Mouse (Mus musculus) hindbrain, postnatal 0 days (tissue): ENCODE data around the gene Cd38. TPM values are rescaled to one million over a fixed set of nuclear protein-coding genes. Genes with fewer than 3 reads are reported as not detected.

Experiments
- ATAC-seq: fragments of 200-750 bp; cut with Nextera tagmentation; 2 replicates; pipeline ENCODE4 v1.8.0; 2017; ENCODE audit warnings: mild to moderate bottlenecking, moderate TSS enrichment, moderate library complexity
- DNase-seq: peaks from one replicate; pipeline ENCODE4 v3.0.0-alpha.2; 2015; ENCODE audit warnings: low spot score
- H3K27ac ChIP-seq: fragments of 300-500 bp; sonication (generic); 2 replicates; pipeline ENCODE4 v1.5.1; 2014; ENCODE audit warnings: mild to moderate bottlenecking
- H3K27me3 ChIP-seq: fragments of 300-500 bp; sonication (generic); 2 replicates; pipeline ENCODE4 v1.6.1; 2014; ENCODE audit warnings: low read length, mixed read lengths; ENCODE audit not compliant: insufficient read depth
- H3K36me3 ChIP-seq: fragments of 300-500 bp; sonication (generic); 2 replicates; pipeline ENCODE4 v1.6.1; 2014; ENCODE audit warnings: low read length, mixed read lengths; ENCODE audit not compliant: insufficient read depth
- H3K4me1 ChIP-seq: fragments of 300-500 bp; sonication (generic); 2 replicates; pipeline ENCODE4 v1.6.1; 2014; ENCODE audit warnings: antibody characterized with exemption, low read length, mixed read lengths; ENCODE audit not compliant: insufficient read depth
- H3K4me2 ChIP-seq: fragments of 300-500 bp; sonication (generic); 2 replicates; pipeline ENCODE4 v1.6.1; 2014; ENCODE audit warnings: low read depth, mild to moderate bottlenecking, low read length, moderate library complexity, mixed read lengths
- H3K4me3 ChIP-seq: fragments of 300-500 bp; sonication (generic); 2 replicates; pipeline ENCODE4 v1.5.1; 2014; ENCODE audit warnings: low read length
- H3K9ac ChIP-seq: fragments of 300-500 bp; sonication (generic); replicated peaks from 2 replicates; pipeline ENCODE4 v1.6.1; 2014; ENCODE audit warnings: mild to moderate bottlenecking, low read length, moderate library complexity, mixed read lengths
- H3K9me3 ChIP-seq: fragments of 300-500 bp; sonication (generic); 2 replicates; pipeline ENCODE4 v1.6.1; 2016; ENCODE audit warnings: low read length, mixed read lengths
- CTCF ChIP-seq: IDR thresholded peaks from 2 replicates; pipeline ENCODE4 v1.5.1; 2016; ENCODE audit warnings: antibody characterized with exemption, control low read depth, low read depth
- WGBS: fragments of 180-500 bp; shearing (Covaris S2); extraction: QIAGEN DNeasy Blood & Tissue Kit; methylation state at CpG from one replicate; pipeline ENCODE4 v1.1.7; 2014; 5-methylcytosine and 5-hydroxymethylcytosine counted together
- polyA plus RNA-seq: library from polyadenylated mRNA; unstranded; fragments of >200 nt; fragmentation: Nextera tagmentation; extraction: Ambion mirVana; gene quantifications from 2 replicates; pipeline ENCODE4 v1.2.1, GENCODE M21; 2015
- total RNA-seq: library from RNA; depleted of rRNA; stranded (reverse); fragments of >200 nt; gene quantifications from 2 replicates; pipeline ENCODE4 v1.2.3, GENCODE M21; 2014; rRNA removed

Cd38 gene
- total RNA-seq (3.5 and 4.7 TPM in 2 replicates), polyA plus RNA-seq (3.9 and 4.0 TPM in 2 replicates)

- H3K4me3 ChIP-seq = peak within 1 kb of the TSS; percentile 26
- H3K4me1 ChIP-seq = peaks cover 7% of the 10 kb centered on the region; the same call in 1 of the 2 replicates
- DNase-seq (no peak), ATAC-seq (no peak)
- H3K27me3 ChIP-seq = no peaks in the 10 kb centered on the region
- TF ChIP-seq CTCF = no peak
- peak within 1 kb of the TSS; percentile 60 for H3K4me2 ChIP-seq
- H3K36me3 ChIP-seq = no peaks in the 10 kb centered on the region
- peak within 1 kb of the TSS; percentile 26; the same call in 1 of the 2 replicates for H3K27ac ChIP-seq
- peak within 1 kb of the TSS; percentile 28; the same call in 1 of the 2 replicates for H3K9ac ChIP-seq
- H3K9me3 ChIP-seq = no peaks in the 10 kb centered on the region
Measured at GRCm38 (mm10) chr5:43868253-43868652, at the start of gene Cd38. TSS of gene Cd38 (plus strand) at chr5:43868553.

GRCm38 (mm10) chr5:43818695-43819094 lies 49.7 kb upstream of the Cd38 start, which contains the start of gene Bst1:
TSS of gene Bst1 (plus strand) at chr5:43818885.
- no peak within 1 kb of the TSS for H3K27ac ChIP-seq
- no peaks in the 10 kb centered on the region for H3K9me3 ChIP-seq
- H3K9ac ChIP-seq = no peak within 1 kb of the TSS
- no peaks in the 10 kb centered on the region for H3K4me1 ChIP-seq
- TF ChIP-seq CTCF = no peak
- WGBS = 48% methylated on average over 12 of the region's 12 CpGs
- H3K27me3 ChIP-seq = no peaks in the 10 kb centered on the region
- no peak within 1 kb of the TSS for H3K4me2 ChIP-seq
- ATAC-seq = no peak
- DNase-seq = no peak
- no peak within 1 kb of the TSS for H3K4me3 ChIP-seq
- H3K36me3 ChIP-seq = no peaks in the 10 kb centered on the region

GRCm38 (mm10) chr5:43820785-43821184 lies 47.6 kb upstream of the Cd38 start:
- no peak for ATAC-seq

GRCm38 (mm10) chr5:43821538-43821937 lies 46.8 kb upstream of the Cd38 start, which contains the start of gene Fbxl5:
TSS of gene Fbxl5 (minus strand) at chr5:43821638.
- Histone ChIP-seq H3K4me2 (no peak within 1 kb of the TSS), H3K27ac (no peak within 1 kb of the TSS), H3K36me3 (no peaks in the 10 kb centered on the region), H3K4me3 (no peak within 1 kb of the TSS), H3K9me3 (no peaks in the 10 kb centered on the region), H3K9ac (no peak within 1 kb of the TSS), H3K4me1 (no peaks in the 10 kb centered on the region), H3K27me3 (no peaks in the 10 kb centered on the region)
- TF ChIP-seq CTCF = no peak
- ATAC-seq (no peak), DNase-seq (no peak)
- 86% methylated on average over 19 of the region's 19 CpGs for WGBS

More at GRCm38 (mm10) chr5:43820785-43821184, 47.6 kb upstream of the Cd38 start:
- Histone ChIP-seq H3K9me3 (no peaks in the 10 kb centered on the region), H3K27me3 (no peaks in the 10 kb centered on the region), H3K4me2 (no peak overlapping the region), H3K36me3 (no peaks in the 10 kb centered on the region), H3K27ac (no peak overlapping the region), H3K4me1 (no peaks in the 10 kb centered on the region), H3K4me3 (no peak overlapping the region), H3K9ac (no peak overlapping the region)
- WGBS = 92% methylated on average over 11 of the region's 11 CpGs
- no peak for TF ChIP-seq CTCF
- DNase-seq = no peak

GRCm38 (mm10) chr5:43822199-43822598 lies 46.2 kb upstream of the Cd38 start:
- no peak for TF ChIP-seq CTCF
- Histone ChIP-seq H3K4me3 (no peak overlapping the region), H3K9ac (no peak overlapping the region), H3K27ac (no peak overlapping the region), H3K4me2 (no peak overlapping the region), H3K9me3 (no peaks in the 10 kb centered on the region), H3K4me1 (no peaks in the 10 kb centered on the region), H3K36me3 (no peaks in the 10 kb centered on the region), H3K27me3 (no peaks in the 10 kb centered on the region)
- DNase-seq = no peak
- WGBS = 77% methylated on average over 8 of the region's 8 CpGs
- ATAC-seq = no peak

- H3K9ac ChIP-seq = no peak overlapping the region
- ATAC-seq (no peak), DNase-seq (no peak)
- no peaks in the 10 kb centered on the region for H3K4me1 ChIP-seq
- H3K36me3 ChIP-seq = no peaks in the 10 kb centered on the region
- H3K27ac ChIP-seq = no peak overlapping the region
- no peak overlapping the region for H3K4me2 ChIP-seq
- TF ChIP-seq CTCF = no peak
- no peaks in the 10 kb centered on the region for H3K9me3 ChIP-seq
- no peaks in the 10 kb centered on the region for H3K27me3 ChIP-seq
- H3K4me3 ChIP-seq = no peak overlapping the region
- WGBS = 75% methylated on average over 3 of the region's 3 CpGs
Measured at GRCm38 (mm10) chr5:43822824-43823223, 45.5 kb upstream of the Cd38 start.

- H3K27ac ChIP-seq = no peak overlapping the region
- H3K27me3 ChIP-seq = no peaks in the 10 kb centered on the region
- no peaks in the 10 kb centered on the region for H3K36me3 ChIP-seq
- no peak overlapping the region for H3K4me2 ChIP-seq
- no peak overlapping the region for H3K4me3 ChIP-seq
- WGBS = 89% methylated on average over 3 of the region's 3 CpGs
- no peaks in the 10 kb centered on the region for H3K4me1 ChIP-seq
- DNase-seq (no peak), ATAC-seq (no peak)
- TF ChIP-seq CTCF = no peak
- H3K9ac ChIP-seq = no peak overlapping the region
- no peaks in the 10 kb centered on the region for H3K9me3 ChIP-seq
Measured at GRCm38 (mm10) chr5:43824580-43824979, 43.8 kb upstream of the Cd38 start.
